Mouse (Mus musculus): Measurements from ENCODE around the gene Pdk2. TPM values are rescaled to one million over a fixed set of nuclear protein-coding genes. Genes with fewer than 3 reads are reported as not detected.

The Pdk2 gene
- polyA plus RNA-seq, 1 experiment from 2014 or later, result 21.8 TPM

GRCm38 (mm10) chr11:94990749-94991577 is 50.2 kb downstream of the Pdk2 start, which contains the start of gene Ppp1r9b:
TSS of gene Ppp1r9b (plus strand) at chr11:94991035.
- Histone ChIP-seq H3K9ac (replicated peaks; ENCODE audit: low read depth, low read length) (peak within 1 kb of the TSS; percentile 98), H3K4me2 (ENCODE audit: low read depth, low read length) (peak within 1 kb of the TSS; percentile 100), H3K4me3 (ENCODE audit: low read depth, low read length) (peak within 1 kb of the TSS; percentile 97), H3K9me3 (ENCODE audit: control insufficient read depth, low read length) (no peaks in the 10 kb centered on the region), H3K27ac (ENCODE audit: low read depth, low read length) (peak within 1 kb of the TSS; percentile 92), H3K36me3 (ENCODE audit: control insufficient read depth, insufficient read depth, low read length) (no peaks in the 10 kb centered on the region), H3K27me3 (ENCODE audit: control insufficient read depth, insufficient read depth, low read length) (peaks cover 4% of the 10 kb centered on the region; the same call in 1 of the 2 replicates), H3K4me1 (ENCODE audit: control insufficient read depth, insufficient read depth, low read length) (peaks cover 49% of the 10 kb centered on the region)
- peak; percentile 84 for ATAC-seq (ENCODE audit: low read depth)
- WGBS, result 0% methylated on average over 57 of the region's 69 CpGs

GRCm38 (mm10) chr11:94990102-94990748 is 50.9 kb downstream of the Pdk2 start:
- peak overlapping the region; percentile 5; the same call in 1 of the 2 replicates for H3K9ac ChIP-seq (replicated peaks; ENCODE audit: low read depth, low read length)
- WGBS, result 46% methylated on average over 6 of the region's 6 CpGs
- peak overlapping the region; percentile 97 for H3K4me3 ChIP-seq (ENCODE audit: low read depth, low read length)
- no peak for ATAC-seq (ENCODE audit: low read depth)
- peak overlapping the region; percentile 100 for H3K4me2 ChIP-seq (ENCODE audit: low read depth, low read length)
- H3K4me1 ChIP-seq (ENCODE audit: control insufficient read depth, insufficient read depth, low read length), result peaks cover 41% of the 10 kb centered on the region
- no peaks in the 10 kb centered on the region for H3K9me3 ChIP-seq (ENCODE audit: control insufficient read depth, low read length)
- peaks cover 4% of the 10 kb centered on the region; the same call in 1 of the 2 replicates for H3K27me3 ChIP-seq (ENCODE audit: control insufficient read depth, insufficient read depth, low read length)
- peak overlapping the region; percentile 92 for H3K27ac ChIP-seq (ENCODE audit: low read depth, low read length)
- H3K36me3 ChIP-seq (ENCODE audit: control insufficient read depth, insufficient read depth, low read length), result no peaks in the 10 kb centered on the region

- WGBS, result 0% methylated on average over 12 of the region's 12 CpGs
- H3K27me3 ChIP-seq (ENCODE audit: control insufficient read depth, insufficient read depth, low read length), result peaks cover 4% of the 10 kb centered on the region; the same call in 1 of the 2 replicates
- peak overlapping the region; percentile 91 for H3K27ac ChIP-seq (ENCODE audit: low read depth, low read length)
- H3K9ac ChIP-seq (replicated peaks; ENCODE audit: low read depth, low read length), result peak overlapping the region; percentile 63
- no peaks in the 10 kb centered on the region for H3K36me3 ChIP-seq (ENCODE audit: control insufficient read depth, insufficient read depth, low read length)
- H3K4me2 ChIP-seq (ENCODE audit: low read depth, low read length), result peak overlapping the region; percentile 100
- peak overlapping the region; percentile 97 for H3K4me3 ChIP-seq (ENCODE audit: low read depth, low read length)
- peaks cover 35% of the 10 kb centered on the region for H3K4me1 ChIP-seq (ENCODE audit: control insufficient read depth, insufficient read depth, low read length)
- ATAC-seq (ENCODE audit: low read depth), result peak; percentile 68
- H3K9me3 ChIP-seq (ENCODE audit: control insufficient read depth, low read length), result no peaks in the 10 kb centered on the region
These were observed 51.6 kb downstream of the Pdk2 start for GRCm38 (mm10) chr11:94989562-94990017.

GRCm38 (mm10) chr11:94988780-94989561 is 52.2 kb downstream of the Pdk2 start:
- H3K9me3 ChIP-seq (ENCODE audit: control insufficient read depth, low read length), result no peaks in the 10 kb centered on the region
- peak overlapping the region; percentile 63 for H3K9ac ChIP-seq (replicated peaks; ENCODE audit: low read depth, low read length)
- H3K27me3 ChIP-seq (ENCODE audit: control insufficient read depth, insufficient read depth, low read length), result peaks cover 4% of the 10 kb centered on the region; the same call in 1 of the 2 replicates
- no peak for ATAC-seq (ENCODE audit: low read depth)
- peak overlapping the region; percentile 40 for H3K4me3 ChIP-seq (ENCODE audit: low read depth, low read length)
- H3K4me1 ChIP-seq (ENCODE audit: control insufficient read depth, insufficient read depth, low read length), result peaks cover 29% of the 10 kb centered on the region
- 18% methylated on average over 10 of the region's 10 CpGs for WGBS
- H3K36me3 ChIP-seq (ENCODE audit: control insufficient read depth, insufficient read depth, low read length), result no peaks in the 10 kb centered on the region
- H3K27ac ChIP-seq (ENCODE audit: low read depth, low read length), result peak overlapping the region; percentile 91
- peak overlapping the region; percentile 100 for H3K4me2 ChIP-seq (ENCODE audit: low read depth, low read length)

- H3K36me3 ChIP-seq (ENCODE audit: control insufficient read depth, insufficient read depth, low read length), result no peaks in the 10 kb centered on the region
- H3K4me1 ChIP-seq (ENCODE audit: control insufficient read depth, insufficient read depth, low read length), result peaks cover 19% of the 10 kb centered on the region
- H3K9me3 ChIP-seq (ENCODE audit: control insufficient read depth, low read length), result no peaks in the 10 kb centered on the region
- no peak overlapping the region for H3K4me2 ChIP-seq (ENCODE audit: low read depth, low read length)
- no peak overlapping the region for H3K27ac ChIP-seq (ENCODE audit: low read depth, low read length)
- no peak for ATAC-seq (ENCODE audit: low read depth)
- WGBS, result 82% methylated on average over 8 of the region's 8 CpGs
- no peak overlapping the region for H3K4me3 ChIP-seq (ENCODE audit: low read depth, low read length)
- H3K9ac ChIP-seq (replicated peaks; ENCODE audit: low read depth, low read length), result no peak overlapping the region
- H3K27me3 ChIP-seq (ENCODE audit: control insufficient read depth, insufficient read depth, low read length), result peaks cover 4% of the 10 kb centered on the region; the same call in 1 of the 2 replicates
These were observed 53.3 kb downstream of the Pdk2 start for GRCm38 (mm10) chr11:94987851-94988250.

GRCm38 (mm10) chr11:94987341-94987740 is 53.8 kb downstream of the Pdk2 start:
- no peak overlapping the region for H3K4me3 ChIP-seq (ENCODE audit: low read depth, low read length)
- H3K27me3 ChIP-seq (ENCODE audit: control insufficient read depth, insufficient read depth, low read length), result peaks cover 3% of the 10 kb centered on the region; the same call in 1 of the 2 replicates
- 63% methylated on average over 6 of the region's 6 CpGs for WGBS
- no peak overlapping the region for H3K9ac ChIP-seq (replicated peaks; ENCODE audit: low read depth, low read length)
- peaks cover 17% of the 10 kb centered on the region for H3K4me1 ChIP-seq (ENCODE audit: control insufficient read depth, insufficient read depth, low read length)
- ATAC-seq (ENCODE audit: low read depth), result no peak
- H3K4me2 ChIP-seq (ENCODE audit: low read depth, low read length), result no peak overlapping the region
- H3K9me3 ChIP-seq (ENCODE audit: control insufficient read depth, low read length), result no peaks in the 10 kb centered on the region
- no peak overlapping the region for H3K27ac ChIP-seq (ENCODE audit: low read depth, low read length)
- no peaks in the 10 kb centered on the region for H3K36me3 ChIP-seq (ENCODE audit: control insufficient read depth, insufficient read depth, low read length)

- Histone ChIP-seq H3K4me2 (ENCODE audit: low read depth, low read length) (no peak overlapping the region), H3K4me3 (ENCODE audit: low read depth, low read length) (no peak overlapping the region), H3K27ac (ENCODE audit: low read depth, low read length) (no peak overlapping the region), H3K27me3 (ENCODE audit: control insufficient read depth, insufficient read depth, low read length) (no peaks in the 10 kb centered on the region), H3K9me3 (ENCODE audit: control insufficient read depth, low read length) (no peaks in the 10 kb centered on the region), H3K4me1 (ENCODE audit: control insufficient read depth, insufficient read depth, low read length) (peaks cover 15% of the 10 kb centered on the region), H3K9ac (replicated peaks; ENCODE audit: low read depth, low read length) (no peak overlapping the region), H3K36me3 (ENCODE audit: control insufficient read depth, insufficient read depth, low read length) (no peaks in the 10 kb centered on the region)
- WGBS, result 71% methylated on average over 2 of the region's 2 CpGs
- no peak for ATAC-seq (ENCODE audit: low read depth)
These were observed 54.7 kb downstream of the Pdk2 start for GRCm38 (mm10) chr11:94986435-94986834.

GRCm38 (mm10) chr11:94985822-94986221 is 55.3 kb downstream of the Pdk2 start:
- 75% methylated on average over 5 of the region's 5 CpGs for WGBS
- Histone ChIP-seq H3K9me3 (ENCODE audit: control insufficient read depth, low read length) (no peaks in the 10 kb centered on the region), H3K27ac (ENCODE audit: low read depth, low read length) (no peak overlapping the region), H3K36me3 (ENCODE audit: control insufficient read depth, insufficient read depth, low read length) (no peaks in the 10 kb centered on the region), H3K27me3 (ENCODE audit: control insufficient read depth, insufficient read depth, low read length) (no peaks in the 10 kb centered on the region), H3K4me2 (ENCODE audit: low read depth, low read length) (no peak overlapping the region), H3K4me3 (ENCODE audit: low read depth, low read length) (no peak overlapping the region), H3K9ac (replicated peaks; ENCODE audit: low read depth, low read length) (no peak overlapping the region), H3K4me1 (ENCODE audit: control insufficient read depth, insufficient read depth, low read length) (peaks cover 15% of the 10 kb centered on the region)
- no peak for ATAC-seq (ENCODE audit: low read depth)
